Mouse (Mus musculus) skeletal muscle tissue, postnatal 0 days (tissue): ENCODE measurements around the gene Lat. TPM values are rescaled to one million over a fixed set of nuclear protein-coding genes. Genes with fewer than 3 reads are reported as not detected.

Experiments
- microRNA-seq, 2 experiments: library from miRNA; unstranded; fragments of <30 nt; microRNA quantifications; one replicate each; pipeline ENCODE4; 2016
- polyA plus RNA-seq: library from polyadenylated mRNA; unstranded; fragments of >200 nt; fragmentation: Nextera tagmentation; extraction: Ambion mirVana; gene quantifications from 2 replicates; pipeline ENCODE4 v1.2.1, GENCODE M21; 2015

The Lat gene
- 1.6 and 1.7 TPM in 2 replicates for polyA plus RNA-seq

GRCm38 (mm10) chr7:126369393-126369792 lies at the start of gene Lat:
TSS of gene Lat (minus strand) at chr7:126369570.

GRCm38 (mm10) chr7:126414725-126415124 lies 45.4 kb upstream of the Lat start, which contains the start of gene Cd19:
TSS of gene Cd19 (minus strand) at chr7:126414889.

GRCm38 (mm10) chr7:126396298-126397119 lies 27.1 kb upstream of the Lat start, which contains the start of gene Nfatc2ip:
TSS of gene Nfatc2ip (minus strand) at chr7:126396737.

GRCm38 (mm10) chr7:126377278-126378158 lies 8.1 kb upstream of the Lat start, which contains the start of gene Spns1:
TSS of gene Spns1 (minus strand) at chr7:126377450.

Small RNA genes within 50 kb of the gene (microRNA-seq; reads per million reads assigned to microRNA genes)
- 0 reads per million in 2 experiments for gene Mir7058

Other genes starting within 250 kb of the Lat start
- gene Xpo6, start 169.1 kb downstream of the Lat start, polyA plus RNA-seq: 16.2 and 17.3 TPM in 2 replicates
- 14.2 and 17.3 TPM in 2 replicates for gene Sbk1, start 97.0 kb downstream of the Lat start, polyA plus RNA-seq
- 27.8 and 28.4 TPM in 2 replicates for gene Spns1, start 7.9 kb upstream of the Lat start, polyA plus RNA-seq
- 0.65 and 0.72 TPM in 2 replicates for gene Nfatc2ip, start 27.2 kb upstream of the Lat start, polyA plus RNA-seq
- gene Cd19, start 45.3 kb upstream of the Lat start, polyA plus RNA-seq: 0.17 and 0.21 TPM in 2 replicates
- gene Rabep2, start 59.2 kb upstream of the Lat start, polyA plus RNA-seq: 59.8 and 76.2 TPM in 2 replicates
- 6,071 and 7,311 TPM in 2 replicates for gene Atp2a1, start 93.5 kb upstream of the Lat start, polyA plus RNA-seq
- 39.5 and 42.1 TPM in 2 replicates for gene Sh2b1, start 105.9 kb upstream of the Lat start, polyA plus RNA-seq
- gene Tufm, start 117.8 kb upstream of the Lat start, polyA plus RNA-seq: 120 and 126 TPM in 2 replicates
- 17.2 and 18.9 TPM in 2 replicates for gene Atxn2l, start 133.9 kb upstream of the Lat start, polyA plus RNA-seq
- gene Eif3c, start 196.8 kb upstream of the Lat start, polyA plus RNA-seq: 125 and 130 TPM in 2 replicates
- 0.72 and 1.1 TPM in 2 replicates for gene Apobr, start 215.4 kb upstream of the Lat start, polyA plus RNA-seq
- gene Cln3, start 216.2 kb upstream of the Lat start, polyA plus RNA-seq: 11.5 and 16.2 TPM in 2 replicates
- not detected in 2 replicates for gene Il27, start 225.4 kb upstream of the Lat start, polyA plus RNA-seq